Mouse (Mus musculus): ENCODE measurements at regions not wholly inside any gene's neighbourhood (a gene's known extent, or its start where the extent isn't known, plus 50 kb on each side); places are given as distances from the start of the nearest gene placed in this dataset.
"Not testable (repeated sequence)": the region's sequence is repeated elsewhere in the genome, so short reads cannot be mapped to it uniquely, and the experiment has no call there.

DNA sequence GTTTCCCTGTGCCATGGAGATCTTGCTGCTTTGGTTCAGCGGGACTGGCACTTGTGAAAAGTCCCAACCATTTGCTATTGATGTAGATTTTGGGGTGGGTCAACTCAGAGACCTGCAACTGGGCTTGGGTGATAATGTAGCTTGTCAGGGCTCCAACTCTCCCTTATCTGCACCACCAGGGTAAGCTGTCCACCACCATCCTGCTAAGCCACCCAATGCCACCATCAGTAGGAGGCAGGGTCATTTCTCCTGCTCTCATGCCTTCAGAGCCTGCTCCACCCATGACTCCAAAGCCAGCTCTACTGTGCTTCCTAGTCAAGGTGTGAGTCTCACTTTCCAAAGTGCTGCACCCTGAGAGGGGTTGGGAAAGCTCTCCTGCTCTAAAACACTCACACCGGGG, 776.2 kb downstream of the Diaph2 start:
- DNase-seq (ENCODE audit: low read depth, low spot score), result no peak

DNA sequence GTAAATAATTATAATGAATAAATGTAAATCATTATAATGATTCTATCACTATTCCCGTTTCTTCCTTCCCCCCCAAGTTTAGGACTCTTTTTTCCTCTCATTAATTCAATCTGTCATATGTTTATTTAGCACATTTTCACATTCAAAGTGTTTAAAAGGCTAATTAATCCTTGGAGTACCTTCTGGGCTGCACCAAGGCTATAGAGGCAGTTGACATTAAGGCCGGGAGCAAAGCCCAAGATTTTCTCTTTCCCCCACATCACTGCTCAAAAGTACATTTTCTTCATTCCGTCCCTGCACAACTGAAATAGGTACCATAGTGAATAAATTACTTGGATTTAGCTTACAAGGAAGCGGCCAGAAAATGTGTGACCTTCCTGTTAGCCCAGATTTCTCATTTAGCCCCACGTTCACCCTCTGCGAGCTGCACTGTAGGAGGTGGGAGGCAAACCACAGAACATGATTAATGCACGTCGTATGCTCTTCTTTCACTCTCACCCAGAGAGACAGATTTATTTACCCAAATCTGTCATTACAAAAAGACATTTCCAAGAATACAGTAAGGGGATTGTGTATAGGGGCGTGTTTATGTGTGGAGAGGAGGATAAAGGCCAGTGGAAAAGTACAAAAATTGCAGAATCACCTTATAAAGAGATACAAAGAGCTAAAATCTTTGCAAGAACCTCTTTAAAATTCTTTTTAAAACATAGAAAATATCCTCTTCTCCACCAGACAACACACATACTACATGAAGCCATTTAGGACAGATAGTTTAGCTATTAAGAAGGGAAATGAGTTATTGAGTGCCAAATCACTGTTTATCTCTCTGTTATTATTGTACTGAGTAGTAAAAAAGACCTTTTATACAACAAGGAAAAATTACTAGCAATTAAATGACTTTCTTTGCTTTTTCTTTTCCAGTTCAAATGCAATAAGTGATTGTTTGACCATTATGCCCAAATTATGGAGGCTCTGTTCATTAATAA, 783.9 kb downstream of the Diaph2 start:
- no peak for DNase-seq (ENCODE audit: low read depth, low spot score)

DNA sequence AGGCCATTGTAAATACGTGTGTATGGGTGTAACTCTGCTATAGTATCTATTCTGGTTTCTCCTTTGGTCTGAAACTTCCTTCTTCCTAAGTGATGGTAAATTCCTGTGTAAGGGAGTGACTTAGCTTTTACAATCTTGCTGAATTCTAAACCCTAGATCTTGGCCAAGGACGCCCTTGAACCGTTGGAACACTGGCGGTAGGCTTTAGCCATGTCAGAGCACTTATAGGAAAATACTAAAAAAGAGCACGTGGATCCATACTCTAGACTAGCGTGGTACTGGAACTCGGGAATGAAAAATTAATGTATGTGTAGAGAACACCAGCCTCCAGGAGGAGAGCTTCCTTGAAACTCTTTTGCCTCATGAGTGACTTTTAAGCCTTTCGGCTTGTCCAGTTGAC, 789.2 kb downstream of the Diaph2 start:
- DNase-seq (ENCODE audit: low read depth, low spot score), result not testable (repeated sequence)

DNA sequence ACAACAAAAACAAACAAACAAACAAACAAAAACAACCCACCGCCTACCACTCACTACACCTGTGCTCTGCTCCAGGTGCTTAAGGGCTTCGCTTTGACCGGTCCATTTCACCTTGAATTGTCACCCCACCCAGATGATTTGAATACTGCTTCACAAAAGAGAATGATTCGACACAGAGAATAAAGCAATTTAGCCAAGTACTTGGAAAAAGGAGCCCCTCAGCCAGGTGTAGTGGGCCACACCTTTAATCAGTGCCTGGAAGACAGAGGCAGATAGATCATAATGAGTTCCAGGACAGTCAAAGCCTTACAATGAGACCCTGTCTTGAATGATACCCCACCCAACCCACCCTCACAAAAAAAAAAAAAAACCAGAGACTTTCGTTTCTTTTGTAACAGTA, 798.5 kb downstream of the Diaph2 start:
- no peak for DNase-seq (ENCODE audit: low read depth, low spot score)

DNA sequence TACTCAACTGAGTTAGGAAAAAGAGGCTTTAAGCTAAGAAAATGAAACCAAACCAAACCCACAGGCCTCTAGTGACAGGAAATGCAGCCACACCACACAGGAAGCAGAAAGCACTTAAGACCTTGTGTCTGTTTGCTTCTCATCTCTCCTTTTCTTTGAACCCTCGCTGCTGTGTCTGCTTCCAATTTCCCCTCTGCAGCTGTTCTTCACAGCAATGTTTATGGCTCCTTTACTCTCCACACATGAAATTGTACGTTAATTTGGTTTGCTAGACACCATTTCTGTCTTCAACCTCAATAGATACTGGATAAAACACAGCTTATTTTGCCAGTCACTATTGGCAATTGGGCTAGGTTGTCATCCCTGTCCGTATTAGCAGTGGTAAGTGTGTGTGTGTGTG, 799.7 kb downstream of the Diaph2 start:
- peak; percentile 83 for DNase-seq (ENCODE audit: low read depth, low spot score)

DNA sequence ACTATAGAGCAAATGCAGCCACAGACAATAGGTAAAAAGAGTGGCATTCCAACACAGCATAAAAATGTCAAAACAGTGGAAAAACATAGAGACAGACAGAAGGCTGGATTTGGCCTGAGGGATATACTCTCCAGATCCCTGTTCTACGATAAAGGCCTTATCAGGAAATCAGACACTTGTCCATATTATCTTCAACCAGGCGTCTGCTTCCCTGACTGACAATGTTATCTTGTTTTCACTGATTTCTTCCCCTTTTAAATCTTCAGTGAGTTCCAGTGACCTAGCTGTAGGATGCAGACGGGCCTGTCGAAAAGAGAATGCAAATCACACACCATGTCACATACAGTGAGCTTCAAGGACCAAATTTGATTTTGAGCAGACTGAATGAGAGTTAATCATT, 800.4 kb downstream of the Diaph2 start:
- peak; percentile 5 for DNase-seq (ENCODE audit: low read depth, low spot score)

DNA sequence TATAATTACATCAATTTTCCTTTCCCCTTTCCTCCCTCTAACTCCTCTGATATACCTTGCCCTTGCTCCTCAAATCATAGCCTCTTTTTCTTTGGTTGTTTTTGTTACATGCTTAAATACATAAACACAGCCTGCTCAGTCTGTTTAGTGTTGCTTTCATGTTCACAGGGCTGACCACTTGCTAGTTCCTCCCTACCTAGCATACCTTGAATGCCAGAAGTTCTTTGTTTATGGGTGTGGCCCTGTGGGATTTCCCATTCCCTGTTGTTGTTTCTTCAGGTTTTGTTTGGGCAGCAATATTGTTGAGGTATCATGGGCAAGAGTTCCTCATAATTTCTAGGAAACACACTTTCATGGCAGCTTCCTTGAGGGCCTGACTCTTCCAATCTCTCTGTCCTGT, 807.7 kb downstream of the Diaph2 start:
- DNase-seq (ENCODE audit: low read depth, low spot score), result no peak

DNA sequence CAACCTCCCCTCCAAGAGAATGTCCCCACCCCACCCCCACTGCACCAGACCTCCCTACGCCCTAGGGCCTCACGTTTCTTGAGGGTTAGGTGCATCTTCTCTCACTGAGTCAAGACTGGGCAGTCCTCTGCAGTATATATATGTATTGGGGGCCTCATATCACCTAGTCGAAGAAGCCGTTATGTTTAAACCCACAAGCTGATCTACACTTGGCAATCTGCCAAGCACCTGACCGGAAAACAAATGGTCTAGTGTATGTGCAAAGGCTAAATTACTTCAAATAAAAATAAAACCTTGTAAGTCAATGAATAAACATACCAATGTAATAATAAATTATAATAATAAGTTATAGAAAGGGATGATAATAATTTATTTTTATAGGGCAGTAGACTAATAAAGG, 828.2 kb downstream of the Diaph2 start:
- peak; percentile 7 for DNase-seq (ENCODE audit: low read depth, low spot score)

DNA sequence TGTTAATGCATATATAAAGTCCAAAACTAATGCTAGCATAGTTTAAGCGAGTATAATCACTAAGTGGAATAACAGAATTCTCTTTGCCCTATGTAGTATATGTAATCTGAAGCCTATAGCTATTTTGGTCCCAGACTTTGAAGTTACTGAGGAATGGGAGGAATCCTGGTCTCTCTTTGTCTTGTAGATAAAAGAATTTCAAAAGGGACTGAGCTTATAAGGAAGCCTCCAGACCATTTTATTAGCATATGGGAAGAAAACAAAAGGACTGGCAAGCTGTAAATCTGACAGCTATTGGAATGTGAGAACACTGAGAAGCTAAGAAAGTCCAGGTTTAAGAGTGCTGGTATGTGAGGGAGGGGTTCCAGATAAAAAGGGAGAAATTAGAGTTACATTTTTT, 847.1 kb downstream of the Diaph2 start:
- no peak for DNase-seq (ENCODE audit: low read depth, low spot score)

DNA sequence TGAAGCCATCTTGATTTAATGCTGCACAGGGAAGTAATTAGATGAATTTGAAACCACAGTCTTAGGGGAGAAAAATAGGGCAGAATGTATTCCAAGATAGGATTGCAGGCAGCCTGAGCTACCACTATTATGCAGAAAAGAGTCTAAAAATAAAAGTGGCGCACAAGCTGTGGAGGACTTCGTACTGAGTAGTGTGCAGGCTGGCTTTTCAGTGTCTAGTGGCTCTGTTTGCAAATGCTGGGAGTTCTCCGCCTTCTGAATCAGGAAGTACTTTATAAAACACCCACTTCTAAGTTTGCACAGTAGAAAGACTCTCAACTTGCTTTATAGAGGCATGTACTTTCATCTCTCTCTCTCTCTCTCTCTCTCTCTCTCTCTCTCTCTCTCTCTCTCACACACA, 852.4 kb downstream of the Diaph2 start:
- peak; percentile 4 for DNase-seq (ENCODE audit: low read depth, low spot score)

DNA sequence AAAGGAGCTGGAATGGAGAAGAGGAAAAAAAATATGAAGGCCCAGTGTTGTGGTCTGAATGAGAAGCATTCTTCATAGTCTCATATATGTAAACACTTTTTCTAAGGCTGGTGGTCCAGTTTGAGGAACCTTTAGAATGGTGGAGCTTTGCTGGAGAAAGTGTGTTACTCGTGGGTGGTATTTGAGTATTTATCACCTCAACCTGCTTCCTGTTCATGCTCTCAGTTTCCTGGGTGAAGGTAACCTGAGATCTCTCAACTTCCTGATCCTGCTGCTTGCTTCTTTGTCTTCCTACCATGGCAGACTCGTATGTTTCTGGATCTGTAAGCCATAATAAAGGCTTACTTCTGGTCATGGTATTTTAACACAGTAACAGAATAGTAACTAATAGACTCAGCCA, 889.0 kb downstream of the Diaph2 start:
- no peak for DNase-seq (ENCODE audit: low read depth, low spot score)

DNA sequence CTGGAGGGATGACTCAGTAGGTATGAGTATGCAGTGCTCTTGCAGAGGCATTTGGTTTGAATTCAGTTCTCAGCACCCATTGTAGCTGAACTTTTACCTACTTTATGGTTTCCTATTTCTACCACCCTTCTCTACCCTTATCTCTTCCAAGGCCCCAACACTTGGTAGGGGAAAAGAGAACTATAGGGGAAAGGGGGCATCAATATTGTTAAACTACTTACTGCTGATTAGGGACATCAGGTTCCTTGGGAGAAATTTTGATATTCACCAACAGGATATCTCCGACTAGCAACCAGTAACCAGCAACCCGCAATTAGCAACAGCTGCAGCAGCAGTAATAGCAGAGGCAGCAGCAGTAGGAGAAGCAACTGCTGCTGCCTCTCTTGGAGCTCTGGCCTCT, 906.3 kb downstream of the Diaph2 start:
- no peak for DNase-seq (ENCODE audit: low read depth, low spot score)

DNA sequence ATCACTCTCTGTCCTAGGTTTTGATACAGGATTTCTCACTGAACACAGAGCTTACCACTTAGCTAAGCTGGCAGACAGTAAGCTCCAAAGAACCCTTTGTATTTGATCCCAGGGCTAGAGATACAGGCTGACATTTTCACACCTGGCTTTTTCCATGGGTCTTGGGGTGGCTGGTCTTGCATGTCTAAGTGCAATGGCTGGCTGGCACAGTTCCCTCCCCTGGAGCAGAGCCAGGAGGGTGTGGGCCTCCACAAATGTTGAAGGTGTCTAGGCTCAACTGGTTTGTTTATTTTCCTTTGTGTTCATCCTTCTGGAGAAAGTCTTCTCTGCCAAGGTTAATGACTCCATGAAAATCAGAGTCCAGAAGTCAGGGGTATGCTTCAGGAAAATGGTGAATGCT, 934.8 kb downstream of the Diaph2 start:
- no peak for DNase-seq (ENCODE audit: low read depth, low spot score)

DNA sequence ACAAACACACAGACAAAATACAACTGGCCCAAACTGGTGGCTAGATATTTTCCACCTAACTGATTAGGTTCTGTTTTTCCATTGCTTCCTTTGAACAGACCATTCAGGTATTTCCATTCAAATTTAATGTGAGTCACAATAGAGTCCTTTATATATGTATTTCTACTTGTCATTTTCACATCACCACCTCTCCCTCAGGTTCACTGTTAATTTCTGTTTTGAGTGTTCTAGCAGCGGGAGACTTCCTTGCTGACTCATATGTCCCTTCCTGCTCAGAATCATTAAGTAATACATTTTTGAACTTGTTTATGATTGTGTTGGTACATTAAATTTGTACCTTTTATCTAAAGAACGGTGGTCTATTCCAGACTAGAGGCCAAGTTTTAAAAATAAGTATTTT, 959.4 kb downstream of the Diaph2 start:
- no peak for DNase-seq (ENCODE audit: low read depth, low spot score)

DNA sequence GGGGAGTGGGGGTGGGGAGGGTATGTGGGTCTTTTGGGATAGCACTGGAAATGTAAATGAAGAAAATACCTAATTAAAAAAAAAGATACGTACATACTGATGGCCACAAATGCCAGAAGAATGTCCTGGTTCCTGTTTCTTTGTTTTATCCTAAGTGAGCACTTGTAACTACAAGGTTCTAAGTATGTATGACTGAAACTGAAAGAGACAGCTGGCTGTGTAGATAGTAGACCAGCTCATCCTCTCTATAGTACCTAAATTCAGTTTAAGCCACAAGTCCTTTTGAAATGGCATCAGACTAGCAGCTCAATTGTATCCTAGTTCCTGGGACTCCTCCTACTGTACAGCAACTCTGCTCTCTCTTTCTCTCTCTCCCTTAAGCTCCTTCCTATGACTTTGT, 994.6 kb downstream of the Diaph2 start:
- not testable (repeated sequence) for DNase-seq (ENCODE audit: low read depth, low spot score)
